Mouse (Mus musculus) monocyte, adult 5-6 weeks (primary cell): Measurements from ENCODE around the gene Ndufs4. TPM values are rescaled to one million over a fixed set of nuclear protein-coding genes. Genes with fewer than 3 reads are reported as not detected.
"Not testable (repeated sequence)": the region's sequence is repeated elsewhere in the genome, so short reads cannot be mapped to it uniquely, and the experiment has no call there.

Source experiments
- ATAC-seq: fragments of 153-309, 156-312 bp; replicated peaks from 2 replicates; pipeline ENCODE4 v1.8.0; 2017; ENCODE audit warnings: mild to moderate bottlenecking; ENCODE audit not compliant: low TSS enrichment, insufficient number of reproducible peaks, severe bottlenecking, poor library complexity, low FRiP score
- total RNA-seq: library from RNA; stranded (forward); fragments of 200-1000, 200-491, 200-594 nt; gene quantifications from 3 replicates; pipeline ENCODE4 v1.2.3, GENCODE M21; 2017

Gene Ndufs4
- total RNA-seq, 1 experiment from 2014 or later = 131 TPM

GRCm38 (mm10) chr13:114344979-114345712, 42.9 kb downstream of the Ndufs4 start:
- ATAC-seq = no peak

- no peak for ATAC-seq
Observed at GRCm38 (mm10) chr13:114344220-114344973, 43.7 kb downstream of the Ndufs4 start.

- ATAC-seq = no peak
Observed at GRCm38 (mm10) chr13:114343001-114343400, 45.1 kb downstream of the Ndufs4 start.

GRCm38 (mm10) chr13:114319835-114320389, 68.1 kb downstream of the Ndufs4 start:
- ATAC-seq = no peak

GRCm38 (mm10) chr13:114319136-114319535, 68.9 kb downstream of the Ndufs4 start:
- ATAC-seq = no peak

- ATAC-seq = no peak
Observed at GRCm38 (mm10) chr13:114315374-114315773, 72.7 kb downstream of the Ndufs4 start.

- ATAC-seq = no peak
Observed at GRCm38 (mm10) chr13:114314953-114315352, 73.1 kb downstream of the Ndufs4 start.

GRCm38 (mm10) chr13:114310591-114310990, 77.5 kb downstream of the Ndufs4 start:
- no peak for ATAC-seq

GRCm38 (mm10) chr13:114304684-114305083, 83.4 kb downstream of the Ndufs4 start:
- peak; percentile 62; the same call in 1 of the 2 replicates for ATAC-seq

- ATAC-seq = no peak
Observed at GRCm38 (mm10) chr13:114303466-114304175, 84.4 kb downstream of the Ndufs4 start.

- no peak for ATAC-seq
Observed at GRCm38 (mm10) chr13:114297761-114298160, 90.3 kb downstream of the Ndufs4 start.

GRCm38 (mm10) chr13:114296556-114296955, 91.5 kb downstream of the Ndufs4 start:
- ATAC-seq = no peak

- no peak for ATAC-seq
Observed at GRCm38 (mm10) chr13:114289411-114289810, 98.6 kb downstream of the Ndufs4 start.

GRCm38 (mm10) chr13:114288511-114288910, 99.5 kb downstream of the Ndufs4 start:
- ATAC-seq = no peak

- not testable (repeated sequence) for ATAC-seq
Observed at GRCm38 (mm10) chr13:114278690-114279089, 109.4 kb downstream of the Ndufs4 start.

GRCm38 (mm10) chr13:114277277-114277676, 110.8 kb downstream of the Ndufs4 start:
- ATAC-seq = no peak

GRCm38 (mm10) chr13:114271410-114272105, 116.5 kb downstream of the Ndufs4 start:
- no peak for ATAC-seq

GRCm38 (mm10) chr13:114267741-114268140, 120.3 kb downstream of the Ndufs4 start:
- ATAC-seq = no peak
